Mouse (Mus musculus): ENCODE measurements around the gene Tm6sf1.

Tm6sf1 gene

DNA sequence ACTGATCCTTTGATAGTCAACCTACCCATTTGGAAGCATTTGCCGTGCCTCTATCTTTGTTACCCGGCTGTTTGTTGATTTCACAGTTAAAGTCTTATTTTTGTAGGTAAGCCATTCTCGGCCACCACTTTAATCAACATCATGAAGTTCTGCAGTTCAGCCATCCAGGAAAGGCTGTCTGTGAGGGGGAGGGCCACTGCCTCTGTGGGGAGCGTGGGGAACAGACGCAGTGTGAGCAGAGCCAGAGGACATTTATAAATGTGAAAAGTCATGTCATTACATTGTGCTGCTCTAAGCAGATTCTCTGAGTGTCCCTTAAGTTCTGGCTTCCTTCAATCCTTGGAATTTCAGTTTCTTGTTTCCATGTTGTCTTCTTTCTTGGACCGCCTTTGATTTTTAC lies 8.6 kb upstream of the Tm6sf1 start:
- no peak for DNase-seq (ENCODE audit: low spot score in 2 of 2)

DNA sequence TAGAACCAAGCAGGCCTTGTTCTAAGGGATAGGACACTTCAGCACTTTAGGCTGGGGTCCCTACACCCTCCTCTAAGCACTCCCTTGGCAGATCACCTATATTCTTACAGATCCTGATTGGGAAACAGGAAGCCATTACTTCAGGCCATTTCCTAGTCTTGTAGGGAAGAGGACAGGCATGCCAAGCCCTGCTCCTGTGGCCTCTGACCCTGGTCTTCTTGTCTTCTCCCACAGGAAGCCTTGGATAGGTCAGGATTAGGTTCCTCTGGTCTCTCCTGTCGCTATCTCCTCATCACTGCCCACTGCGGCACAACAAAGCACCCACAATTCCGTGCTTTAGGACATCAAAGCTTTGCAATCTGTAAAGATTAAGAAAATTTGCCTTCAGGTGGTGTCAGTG lies 7.1 kb upstream of the Tm6sf1 start:
- no peak for DNase-seq (ENCODE audit: low spot score in 2 of 2)

DNA sequence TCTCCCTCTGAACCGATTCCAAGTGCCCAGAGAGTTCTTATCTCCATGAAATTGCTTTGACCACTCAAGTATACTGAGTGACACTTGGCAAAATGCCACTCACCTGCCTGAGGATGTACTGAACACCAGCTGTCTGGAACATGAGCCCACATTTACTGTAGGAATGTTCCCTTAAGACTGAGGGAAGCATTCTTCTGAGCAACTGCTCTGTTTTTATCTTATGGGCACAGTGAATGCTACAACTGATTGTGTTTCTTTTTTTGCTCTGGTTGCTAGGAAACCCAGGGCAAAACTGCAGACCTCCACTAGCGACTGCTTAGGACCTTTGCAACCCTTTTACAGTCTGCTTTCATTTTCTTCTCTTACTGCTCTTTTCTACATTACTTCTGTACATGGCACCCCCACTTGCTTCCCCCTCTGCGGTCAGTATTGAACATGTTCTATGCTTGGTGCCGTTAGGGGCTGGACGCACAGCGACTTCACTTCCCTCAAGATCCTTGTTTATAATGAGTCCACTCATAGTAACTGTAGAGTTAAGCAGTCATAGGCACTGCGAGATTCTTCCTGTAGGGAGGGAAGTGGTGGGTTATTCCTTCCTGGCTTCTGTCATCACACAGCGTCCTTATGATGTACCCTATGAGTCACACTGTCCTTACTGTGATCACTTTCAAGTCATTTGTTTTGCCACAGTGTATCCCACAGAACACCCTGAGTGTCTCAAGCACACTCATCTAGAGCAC lies 4.1 kb upstream of the Tm6sf1 start:
- peak; percentile 44 to 54 for DNase-seq (ENCODE audit: low spot score in 2 of 2)

DNA sequence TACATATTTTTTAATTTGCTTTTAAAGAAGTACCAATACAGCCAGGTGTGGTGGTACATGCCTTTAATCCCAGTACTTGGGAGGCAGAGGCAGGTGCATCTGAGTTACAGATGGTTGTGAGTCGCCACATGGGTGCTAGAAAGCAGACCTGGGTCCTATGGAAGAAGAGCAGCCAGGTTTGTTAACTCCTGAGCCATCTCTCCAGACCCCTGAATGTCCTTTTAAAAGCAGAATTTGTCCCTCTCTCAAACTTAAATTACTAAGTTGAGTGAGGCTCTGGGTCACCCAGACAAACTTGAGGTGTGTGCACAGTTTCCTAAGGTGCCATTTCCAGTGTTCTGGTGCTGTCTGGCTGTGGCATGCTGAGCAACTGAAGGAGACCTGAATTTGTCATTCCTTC lies 3.1 kb upstream of the Tm6sf1 start, which contains the start of gene Gm10160:
TSS of gene Gm10160 (minus strand) at position 101 of the 400 bp plus-strand sequence.
- no peak for DNase-seq (ENCODE audit: low spot score in 2 of 2)

DNA sequence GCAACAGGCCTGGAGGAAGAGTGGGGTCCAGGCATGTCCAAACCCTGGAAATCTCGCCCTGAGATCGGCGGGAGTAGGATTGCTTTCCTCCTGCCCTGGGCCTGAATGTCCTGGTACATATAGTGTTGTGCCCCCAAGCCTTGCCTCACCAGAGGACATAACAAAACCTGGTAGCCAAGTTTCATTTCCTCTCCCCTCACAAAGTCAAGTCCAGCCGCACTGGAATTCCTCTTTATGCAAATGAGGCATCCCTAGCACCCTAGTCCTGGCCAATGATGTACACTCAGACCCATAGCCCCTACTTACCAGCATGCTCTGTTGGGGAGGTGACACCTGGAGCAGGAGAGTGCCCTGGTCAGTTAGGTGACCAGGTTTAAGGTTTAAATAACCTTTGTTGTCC lies 2.6 kb upstream of the Tm6sf1 start:
- no peak for DNase-seq (ENCODE audit: low spot score in 2 of 2)

DNA sequence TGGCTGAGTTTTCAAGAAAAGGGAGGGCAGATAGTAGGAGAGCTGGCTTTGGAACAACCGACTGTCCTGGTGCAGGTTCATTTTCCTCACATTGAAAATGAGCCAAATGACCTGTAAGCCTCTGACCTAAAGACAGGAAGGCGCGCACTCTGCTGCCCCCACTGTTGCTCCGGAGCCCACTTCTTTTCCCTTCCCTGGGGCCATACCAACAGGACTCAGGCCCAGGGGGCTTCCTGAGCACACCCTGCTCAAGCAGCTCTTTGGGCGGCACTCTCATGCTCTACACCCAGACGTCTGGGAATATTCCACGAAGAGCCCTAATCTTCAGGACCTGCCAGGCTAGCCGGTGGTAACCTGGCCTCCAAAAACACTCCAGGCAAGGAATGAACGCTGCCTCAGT lies 565 bp upstream of the Tm6sf1 start:
- DNase-seq (ENCODE audit: low spot score in 2 of 2), result no peak

DNA sequence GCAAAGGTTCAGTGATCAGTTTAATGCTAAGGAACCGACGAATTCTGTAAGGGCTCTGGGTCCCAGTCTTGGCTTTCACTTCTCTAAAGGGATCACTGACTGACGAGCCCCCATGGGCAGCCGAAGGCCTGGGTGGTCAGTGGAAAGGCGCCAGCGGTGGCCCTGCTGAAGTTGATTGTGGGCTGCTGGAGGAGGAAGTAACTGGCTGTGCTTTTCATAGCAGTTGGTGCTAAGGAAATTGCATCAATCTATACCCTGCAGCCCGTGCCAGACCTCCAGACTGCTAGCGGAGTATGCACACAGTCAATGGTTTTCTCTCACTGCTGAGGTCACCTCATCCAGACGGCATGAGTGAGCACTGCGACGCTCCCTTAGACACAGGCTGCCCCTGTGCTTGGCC lies 1.3 kb downstream of the Tm6sf1 start:
- peak; percentile 29 to 34 for DNase-seq (ENCODE audit: low spot score in 2 of 2)

DNA sequence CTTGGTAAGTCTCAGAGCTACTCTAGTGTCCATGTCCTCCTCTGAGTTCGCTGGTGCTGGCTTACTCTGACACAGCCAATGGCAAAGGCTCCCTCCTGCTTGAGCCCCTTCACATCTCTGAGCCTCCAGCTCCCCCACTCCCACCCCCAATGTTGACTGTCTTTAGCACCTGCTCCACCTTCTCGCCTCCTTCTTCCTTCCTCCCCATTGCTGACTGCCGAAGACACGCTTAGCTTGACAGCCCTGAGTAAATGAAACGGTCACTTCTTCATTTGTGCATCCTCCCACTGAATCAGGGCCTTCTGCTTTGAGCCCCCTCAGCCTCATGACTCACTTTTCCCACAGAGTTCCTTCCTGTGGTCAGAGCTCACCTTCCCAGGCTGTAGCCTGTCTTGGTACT lies 2.2 kb downstream of the Tm6sf1 start:
- peak; percentile 42 to 46 for DNase-seq (ENCODE audit: low spot score in 2 of 2)

DNA sequence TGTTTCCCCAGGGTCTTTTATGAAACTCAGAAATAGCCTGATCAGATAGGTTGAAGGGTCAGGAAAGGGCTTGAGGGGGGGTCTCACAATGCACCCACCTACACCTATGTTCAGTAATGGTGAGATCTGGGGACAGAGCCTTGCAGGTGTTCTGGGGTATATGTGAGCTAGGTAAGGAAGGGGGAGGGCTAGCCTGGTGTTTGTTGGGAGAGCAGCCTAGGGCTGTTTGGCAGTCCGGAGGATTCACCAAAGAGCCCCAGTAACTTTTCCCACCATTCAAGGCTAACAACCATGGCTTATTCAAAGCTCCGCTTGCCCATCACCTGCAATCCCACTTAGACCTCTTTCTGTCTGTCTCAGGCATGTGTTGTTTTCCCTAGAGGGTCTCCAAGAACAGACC lies 2.7 kb downstream of the Tm6sf1 start:
- no peak for DNase-seq (ENCODE audit: low spot score in 2 of 2)

DNA sequence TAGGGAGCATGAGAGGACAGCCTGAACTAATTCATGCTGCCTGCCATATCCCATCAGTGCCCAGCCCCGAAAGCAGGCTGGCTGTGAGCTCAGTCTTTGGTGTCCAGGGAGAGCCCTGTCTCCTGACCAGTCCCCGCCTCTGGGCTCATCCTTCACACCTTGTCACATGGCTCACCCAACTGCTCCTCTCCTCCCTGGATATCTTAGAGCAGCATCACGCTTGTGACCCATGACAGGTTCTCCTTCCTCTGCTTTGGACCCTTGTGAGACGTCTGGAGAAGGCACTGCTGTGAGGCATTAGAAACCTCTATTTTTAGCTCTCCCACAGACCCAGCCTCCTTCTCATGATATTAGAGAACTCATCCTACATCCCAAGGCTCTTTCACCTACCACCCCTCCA lies 3.1 kb downstream of the Tm6sf1 start:
- DNase-seq (ENCODE audit: low spot score in 2 of 2), result no peak

DNA sequence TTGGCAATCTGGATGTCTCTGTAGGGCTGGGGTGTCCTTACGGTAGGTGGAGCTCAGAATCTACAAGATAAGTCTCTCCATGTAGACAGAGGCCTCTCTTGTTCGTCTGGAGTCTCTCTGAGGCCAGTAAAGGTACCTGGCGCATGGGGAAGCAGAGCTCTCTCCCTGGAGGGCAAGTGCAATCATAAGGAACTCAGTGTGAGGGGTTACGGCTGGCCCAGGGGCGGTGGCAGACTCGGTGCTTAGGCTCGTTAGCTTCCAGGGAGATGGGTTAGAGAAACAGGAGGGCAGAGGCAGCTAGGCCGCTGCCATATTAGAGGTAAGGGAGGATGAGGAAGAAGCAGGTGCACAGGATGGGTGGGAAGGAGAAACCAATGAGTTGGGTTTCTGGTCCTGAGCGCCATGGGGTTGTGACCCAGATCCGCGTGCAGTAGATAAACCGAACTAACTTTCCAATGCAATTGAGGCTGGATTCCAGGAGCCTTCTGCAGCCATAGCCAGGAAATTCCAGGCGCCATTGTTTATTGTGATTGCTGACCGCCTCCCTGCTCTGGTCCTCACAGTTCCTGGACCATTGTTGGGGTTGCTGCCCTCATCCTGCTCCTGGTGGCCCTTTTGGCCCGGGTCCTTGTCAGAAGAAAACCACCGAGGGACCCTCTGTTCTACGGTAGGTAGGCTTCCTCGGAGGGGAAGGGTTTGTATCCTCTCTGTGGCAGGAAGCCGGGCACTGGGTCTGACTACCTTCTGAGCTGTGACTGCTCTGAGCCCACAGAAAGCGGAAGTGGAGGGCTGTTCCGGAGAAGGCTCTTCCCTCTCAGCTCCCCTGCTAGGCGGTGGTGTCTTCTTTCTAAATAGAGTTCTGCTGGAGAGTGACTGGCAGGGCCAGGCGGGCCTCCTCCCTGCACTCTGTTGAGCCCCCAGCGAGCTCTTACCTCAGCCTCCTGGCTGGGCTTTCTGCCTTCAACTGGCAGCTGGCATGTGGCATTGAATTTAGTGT lies 4.1 kb downstream of the Tm6sf1 start:
- DNase-seq (ENCODE audit: low spot score in 2 of 2), result peak; percentile 62 to 76

DNA sequence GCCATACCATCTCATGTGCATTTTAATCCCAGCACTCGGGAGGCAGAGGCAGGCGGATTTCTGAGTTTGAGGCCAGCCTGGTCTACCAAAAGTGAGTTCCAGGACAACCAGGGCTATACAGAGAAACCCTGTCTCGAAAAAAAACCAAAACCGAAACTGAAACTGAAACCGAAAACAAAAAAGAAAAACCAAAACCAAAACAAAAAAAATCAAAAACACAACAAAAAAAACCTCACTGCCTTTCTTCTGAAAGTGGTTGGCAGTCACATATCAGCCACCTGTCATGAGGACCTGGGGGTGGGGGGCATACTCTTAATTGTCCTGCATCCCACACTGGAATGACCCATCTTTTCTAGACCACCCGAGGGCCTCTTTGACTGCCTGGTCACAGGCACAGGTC lies 5.8 kb downstream of the Tm6sf1 start:
- no peak for DNase-seq (ENCODE audit: low spot score in 2 of 2)

DNA sequence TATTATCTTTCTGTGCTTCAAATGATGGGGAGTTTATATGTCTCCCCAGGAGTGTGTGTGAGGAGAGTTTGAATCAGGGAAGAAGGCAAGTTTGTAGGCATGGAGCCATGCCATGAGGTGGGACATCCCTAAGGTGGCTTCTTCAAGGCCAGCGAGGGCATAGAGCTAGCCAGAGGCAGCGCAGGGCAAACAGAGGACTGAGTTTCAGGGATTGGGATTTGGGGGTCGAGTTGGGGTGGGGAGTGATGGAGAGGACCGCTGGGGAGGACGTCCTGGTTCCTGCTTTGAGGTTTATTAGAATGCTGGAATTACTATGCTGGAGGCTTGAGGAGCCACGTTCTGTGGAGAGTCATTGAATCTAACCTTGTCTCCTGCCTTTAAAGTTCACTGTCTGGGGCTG lies 7.1 kb downstream of the Tm6sf1 start:
- no peak for DNase-seq (ENCODE audit: low spot score in 2 of 2)

DNA sequence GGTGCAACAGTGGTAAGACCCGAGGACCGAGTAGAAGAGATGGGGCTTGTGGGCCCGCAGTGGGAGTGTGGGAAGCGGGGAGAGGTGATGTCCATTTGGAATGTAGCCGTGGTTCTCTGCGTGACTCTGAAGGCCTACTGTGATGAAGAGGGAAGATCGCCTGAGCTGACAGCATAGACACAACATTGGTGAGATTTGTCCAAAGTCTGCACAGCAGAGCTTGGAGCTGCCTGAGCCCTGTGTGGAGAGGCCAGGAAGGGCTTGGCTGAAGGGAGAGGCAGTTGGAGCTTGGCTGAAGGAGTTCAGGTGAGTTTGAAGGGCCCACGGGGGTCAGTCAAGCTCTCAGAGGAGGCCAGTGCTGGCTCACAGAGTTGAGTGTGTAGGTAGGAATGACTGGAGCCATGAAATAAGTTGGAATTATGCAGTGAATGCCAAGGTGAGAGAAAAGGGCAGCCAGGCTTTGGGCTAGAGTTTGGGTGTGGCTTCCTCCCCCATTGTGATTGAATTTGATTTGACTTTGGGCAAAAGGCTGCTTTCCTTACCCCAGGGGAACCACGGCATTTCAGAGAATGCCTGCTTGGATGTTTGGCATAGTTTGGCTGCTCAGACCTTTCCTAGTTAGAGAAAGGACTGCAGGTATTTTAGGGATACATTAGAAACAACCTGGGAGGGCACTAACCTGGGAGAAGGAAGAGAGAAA lies 8.6 kb downstream of the Tm6sf1 start:
- no peak for DNase-seq (ENCODE audit: low spot score in 2 of 2)

DNA sequence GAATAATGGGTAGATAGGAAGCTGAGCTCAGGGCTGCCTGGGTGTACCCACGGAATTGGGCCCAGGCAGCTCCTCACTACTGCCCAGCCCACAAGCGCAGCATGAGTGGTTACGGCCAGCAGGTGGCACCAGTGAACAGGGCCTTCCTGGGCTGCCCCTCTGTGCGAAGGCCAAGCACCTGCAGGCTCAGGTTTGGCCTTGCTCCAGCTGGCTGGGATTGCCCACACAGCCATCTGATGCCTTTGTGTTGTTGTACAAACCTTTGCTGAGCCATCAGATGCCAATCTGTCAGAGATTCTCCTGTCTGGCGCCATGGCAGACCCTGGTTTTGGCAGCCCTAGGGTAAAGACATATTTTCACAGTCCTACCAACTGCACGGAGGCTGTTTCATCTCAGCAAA lies 9.4 kb downstream of the Tm6sf1 start:
- DNase-seq (ENCODE audit: low spot score in 2 of 2), result peak; percentile 55 to 66

DNA sequence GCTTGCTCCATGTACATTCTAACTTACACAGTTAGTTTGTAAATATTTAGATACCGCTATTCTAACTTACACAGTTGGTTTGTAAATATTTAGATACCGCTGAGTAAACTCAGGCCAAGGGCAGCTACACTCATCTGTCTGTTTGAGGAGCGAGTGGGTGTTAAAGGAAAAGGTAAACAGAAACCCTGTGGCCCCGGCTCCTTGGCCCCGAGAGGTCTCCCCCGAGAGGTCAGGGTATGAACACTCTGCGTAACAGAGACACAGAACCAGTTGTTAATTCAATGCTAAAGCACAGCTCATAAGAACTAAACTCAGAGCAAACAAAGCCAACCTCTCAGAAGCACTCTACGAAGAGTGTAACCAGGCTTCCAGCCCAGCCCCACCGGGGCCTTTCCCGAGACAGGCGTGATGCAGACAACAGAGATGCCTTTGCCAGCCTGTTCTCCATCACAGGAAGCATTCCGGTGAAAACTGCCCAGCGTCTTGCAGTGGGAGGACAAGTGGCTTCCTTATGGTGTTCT lies 13.8 kb downstream of the Tm6sf1 start:
- no peak for DNase-seq (ENCODE audit: low spot score in 2 of 2)

DNA sequence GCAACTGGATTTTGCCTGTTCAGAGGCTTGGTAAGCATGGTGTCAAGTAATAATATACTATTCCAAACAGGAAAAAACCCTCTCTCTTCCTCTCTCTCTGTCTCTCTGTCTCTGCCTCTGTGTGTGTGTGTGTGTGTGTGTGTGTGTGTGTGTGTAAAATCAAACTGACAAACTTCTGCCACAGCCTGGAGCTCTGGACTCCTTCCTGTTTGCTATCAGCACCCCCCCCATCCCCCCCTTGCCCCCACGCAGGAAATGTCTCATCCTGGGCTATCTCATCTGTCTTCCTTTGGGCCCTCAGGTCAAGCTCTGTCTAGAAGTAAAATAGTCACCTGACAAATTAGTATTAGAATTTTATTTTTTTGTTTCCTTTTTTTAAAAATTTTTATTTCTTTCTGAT lies 15.0 kb downstream of the Tm6sf1 start:
- DNase-seq (ENCODE audit: low spot score in 2 of 2), result no peak

DNA sequence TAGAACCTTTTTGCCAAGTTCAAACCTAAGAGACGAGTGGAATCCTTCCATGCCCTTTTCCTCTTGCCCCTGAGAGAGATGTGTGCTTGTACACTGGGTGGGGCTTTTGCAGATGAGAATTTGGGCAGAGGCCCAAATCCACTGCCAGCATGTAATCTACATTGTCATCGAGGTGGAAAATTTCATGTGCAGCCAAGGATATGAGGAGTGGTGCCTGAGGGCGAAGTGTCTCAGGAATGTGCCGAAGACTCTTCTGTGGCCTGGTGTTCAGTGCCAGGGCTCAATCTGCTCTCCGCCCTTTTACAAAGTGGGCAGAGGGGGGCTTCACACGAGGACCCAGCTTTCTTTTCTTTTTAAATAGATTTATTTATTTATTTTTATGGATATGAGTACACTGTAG lies 15.8 kb downstream of the Tm6sf1 start:
- DNase-seq (ENCODE audit: low spot score in 2 of 2), result no peak

DNA sequence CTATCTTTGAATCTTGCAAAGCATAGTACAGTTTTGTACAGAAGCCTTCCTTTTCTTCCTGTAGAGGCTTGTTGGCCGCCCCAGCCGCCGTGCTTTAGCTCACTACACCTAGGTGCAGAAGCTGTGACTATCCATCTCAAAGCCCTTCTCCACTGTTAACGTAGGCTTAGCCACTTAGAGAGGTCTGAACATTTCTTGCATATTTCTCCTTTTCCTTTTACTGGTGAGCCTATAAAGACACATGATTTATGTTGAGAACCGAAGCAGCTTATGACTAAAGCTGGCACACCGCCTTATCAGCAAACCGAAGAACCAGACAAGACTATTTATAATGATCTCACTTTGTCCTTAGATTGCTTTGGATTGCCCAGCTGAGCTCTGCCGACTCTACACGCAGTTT lies 16.6 kb downstream of the Tm6sf1 start:
- no peak for DNase-seq (ENCODE audit: low spot score in 2 of 2)

DNA sequence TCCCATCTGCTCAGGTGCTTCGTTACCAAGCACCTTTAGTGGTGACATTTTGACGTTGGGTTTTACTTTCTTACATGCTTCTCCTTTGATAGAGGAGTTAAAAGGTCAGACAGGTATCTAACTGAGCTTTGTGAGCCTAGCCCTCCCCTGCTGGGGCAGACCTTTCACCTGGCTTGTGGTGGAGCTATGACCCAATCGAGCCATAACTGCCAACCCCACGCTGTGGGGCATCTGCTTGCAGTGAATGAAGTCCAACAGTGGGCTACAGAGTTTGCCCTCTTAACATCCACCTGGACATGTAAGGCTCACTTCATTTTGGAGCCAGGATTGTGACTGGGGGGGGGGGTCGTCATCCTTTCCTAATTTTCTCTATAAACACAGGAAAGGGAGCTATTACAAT lies 21.5 kb downstream of the Tm6sf1 start:
- no peak for DNase-seq (ENCODE audit: low spot score in 2 of 2)

DNA sequence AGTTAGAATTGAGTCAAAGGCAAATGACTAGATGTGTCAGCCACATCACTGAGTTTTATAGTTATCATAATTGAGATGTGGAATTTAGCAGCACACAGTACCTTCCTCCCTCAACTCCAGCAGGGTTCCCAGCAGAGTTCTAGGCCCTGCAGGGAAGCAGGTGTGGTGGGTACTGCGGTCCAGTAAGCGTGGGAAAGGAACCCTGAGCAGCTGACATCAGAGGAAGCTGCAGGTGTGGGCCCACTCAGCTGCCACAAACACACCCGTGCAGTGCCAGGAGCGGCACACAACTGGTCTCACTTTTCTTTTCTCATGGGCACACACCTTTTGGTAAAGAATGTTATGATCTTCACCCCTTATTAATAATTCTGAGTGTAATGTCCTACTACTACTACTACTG lies 22.0 kb downstream of the Tm6sf1 start:
- DNase-seq (ENCODE audit: low spot score in 2 of 2), result no peak

DNA sequence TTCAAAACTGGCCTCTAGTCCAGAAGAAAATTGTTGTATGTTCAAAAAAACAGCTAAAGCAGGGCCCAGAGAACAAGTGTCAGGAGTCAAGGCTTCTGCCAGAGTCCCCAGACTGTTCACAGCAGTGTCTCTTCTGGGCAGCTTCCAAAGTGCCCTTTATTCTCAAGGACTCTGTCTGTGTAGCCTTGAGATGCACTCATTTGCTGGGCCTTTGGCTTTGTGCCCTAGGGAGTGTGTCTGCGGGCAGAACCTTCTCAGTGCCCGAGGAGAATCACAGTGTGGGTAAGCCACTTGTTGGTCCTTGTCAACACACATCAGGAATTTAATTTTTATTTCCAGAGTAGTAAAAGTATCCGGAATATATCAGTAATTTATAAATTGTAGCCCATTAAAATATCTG lies 22.8 kb downstream of the Tm6sf1 start:
- no peak for DNase-seq (ENCODE audit: low spot score in 2 of 2)

Measured in natural killer cell, adult 2 months (primary cell).